Mouse (Mus musculus) MEL (cell line): ENCODE data around the gene Sv2b. TPM values are rescaled to one million over a fixed set of nuclear protein-coding genes. Genes with fewer than 3 reads are reported as not detected.

ENCODE experiments used
- DNase-seq: peaks from one replicate; pipeline ENCODE4 v3.0.0; 2011; ENCODE audit warnings: low read depth, low spot score
- H3K27ac ChIP-seq: 2 replicates; pipeline ENCODE4 v1.5.1; 2012; ENCODE audit warnings: low read depth, mild to moderate bottlenecking, control low read depth, low read length, moderate library complexity; ENCODE audit not compliant: control insufficient read depth
- H3K27me3 ChIP-seq, 2 experiments: fragments of 150-350 bp in 1 of 2; sonication (generic) in 1 of 2; 2 replicates each; pipeline ENCODE4 v1.6.1; 2012; ENCODE audit warnings: low read length in 2 of 2, mild to moderate bottlenecking in 2 of 2, improper control_type of control experiment in 1 of 2, moderate library complexity in 1 of 2; ENCODE audit not compliant: insufficient read depth in 2 of 2, control insufficient read depth in 1 of 2
- H3K36me3 ChIP-seq, 2 experiments: 2 replicates each; pipeline ENCODE4 v1.6.1; 2012 to 2014; ENCODE audit warnings: low read length in 2 of 2, improper control_type of control experiment in 1 of 2, inconsistent platforms in 1 of 2, mild to moderate bottlenecking in 1 of 2; ENCODE audit not compliant: insufficient read depth in 2 of 2, control insufficient read depth in 1 of 2
- H3K4me1 ChIP-seq, 2 experiments: fragments of 150-350 bp in 1 of 2; sonication (generic) in 1 of 2; 2 replicates each; pipeline ENCODE4 v1.6.1; 2012; ENCODE audit warnings: low read length in 2 of 2, improper control_type of control experiment in 1 of 2, mild to moderate bottlenecking in 1 of 2; ENCODE audit not compliant: insufficient read depth in 2 of 2, control insufficient read depth in 1 of 2
- H3K4me3 ChIP-seq, 2 experiments: fragments of 150-350 bp in 1 of 2; sonication (generic) in 1 of 2; 2 replicates each; pipeline ENCODE4 v1.5.1; 2012; ENCODE audit warnings: low read depth in 2 of 2, low read length in 2 of 2, mild to moderate bottlenecking in 2 of 2, moderate library complexity in 2 of 2, control low read depth in 1 of 2, improper control_type of control experiment in 1 of 2; ENCODE audit not compliant: control insufficient read depth in 1 of 2, insufficient read depth in 1 of 2
- H3K79me2 ChIP-seq: 2 replicates; pipeline ENCODE4 v1.6.1; 2012; ENCODE audit warnings: mild to moderate bottlenecking, low read length, moderate library complexity; ENCODE audit not compliant: control insufficient read depth, poor library complexity, insufficient read depth
- H3K9ac ChIP-seq: 2 replicates; pipeline ENCODE4 v1.6.1; 2012; ENCODE audit warnings: low read depth, mild to moderate bottlenecking, control low read depth, low read length, moderate library complexity; ENCODE audit not compliant: control insufficient read depth, poor library complexity, severe bottlenecking
- H3K9me3 ChIP-seq: fragments of 150-350 bp; sonication (generic); replicated peaks from 2 replicates; pipeline ENCODE4 v1.6.1; 2012; ENCODE audit warnings: mild to moderate bottlenecking, low read length, improper control_type of control experiment, moderate library complexity; ENCODE audit not compliant: insufficient read depth
- CHD1 ChIP-seq: IDR thresholded peaks from 2 replicates; pipeline ENCODE4 v1.6.1; 2012; ENCODE audit warnings: low read depth, mild to moderate bottlenecking, inconsistent platforms, low read length, improper control_type of control experiment
- CHD2 ChIP-seq: IDR thresholded peaks from 2 replicates; pipeline ENCODE4 v1.6.1; 2011; ENCODE audit warnings: low read length, improper control_type of control experiment
- CTCF ChIP-seq, 3 experiments: IDR thresholded peaks in 2 of 3; conservative IDR thresholded peaks in 1 of 3; 2 replicates each; pipeline ENCODE4 v1.5.1; 2011 to 2012; ENCODE audit warnings: low read length in 3 of 3, low read depth in 2 of 3, mild to moderate bottlenecking in 2 of 3, improper control_type of control experiment in 1 of 3, inconsistent platforms in 1 of 3, mixed read lengths in 1 of 3, moderate library complexity in 1 of 3; ENCODE audit not compliant: control insufficient read depth in 1 of 3, insufficient read depth in 1 of 3, poor library complexity in 1 of 3, severe bottlenecking in 1 of 3
- E2F4 ChIP-seq: IDR thresholded peaks from 2 replicates; pipeline ENCODE4 v1.6.1; 2011; ENCODE audit warnings: low read depth, low read length, improper control_type of control experiment, borderline replicate concordance
- EP300 ChIP-seq, 2 experiments: IDR thresholded peaks; 2 replicates each; pipeline ENCODE4 v1.6.1; 2011; ENCODE audit warnings: improper control_type of control experiment in 2 of 2, low read length in 2 of 2, low read depth in 1 of 2, mild to moderate bottlenecking in 1 of 2
- GABPA ChIP-seq: IDR thresholded peaks from 2 replicates; pipeline ENCODE4 v1.6.1; 2012; ENCODE audit warnings: low read depth, mild to moderate bottlenecking, inconsistent platforms, low read length, improper control_type of control experiment, moderate library complexity
- GATA1 ChIP-seq: IDR thresholded peaks from 2 replicates; pipeline ENCODE4 v1.6.1; 2011; ENCODE audit warnings: low read depth, low read length, improper control_type of control experiment
- KAT2A ChIP-seq: conservative IDR thresholded peaks from 2 replicates; pipeline ENCODE4 v1.6.1; 2012; ENCODE audit warnings: low read depth, low read length, improper control_type of control experiment, inconsistent platforms
- MAX ChIP-seq: IDR thresholded peaks from 2 replicates; pipeline ENCODE4 v1.6.1; 2011; ENCODE audit warnings: low read length, improper control_type of control experiment
- MAZ ChIP-seq: IDR thresholded peaks from 2 replicates; pipeline ENCODE4 v1.6.1; 2012; ENCODE audit warnings: low read depth, mild to moderate bottlenecking, inconsistent platforms, low read length, improper control_type of control experiment
- MEF2A ChIP-seq: IDR thresholded peaks from 2 replicates; pipeline ENCODE4 v1.6.1; 2014; ENCODE audit warnings: low read depth, mild to moderate bottlenecking, inconsistent platforms, low read length, improper control_type of control experiment; ENCODE audit not compliant: poor library complexity, insufficient replicate concordance, severe bottlenecking; ENCODE audit errors: extremely low read depth
- MXI1 ChIP-seq: IDR thresholded peaks from 2 replicates; pipeline ENCODE4 v1.6.1; 2011; ENCODE audit warnings: mild to moderate bottlenecking, low read depth, low read length, improper control_type of control experiment
- NELFE ChIP-seq: IDR thresholded peaks from 2 replicates; pipeline ENCODE4 v1.6.1; 2011; ENCODE audit warnings: low read depth, low read length, improper control_type of control experiment
- NRF1 ChIP-seq: IDR thresholded peaks from 2 replicates; pipeline ENCODE4 v1.6.1; 2014; ENCODE audit warnings: low read depth, mild to moderate bottlenecking, inconsistent platforms, low read length, improper control_type of control experiment, moderate library complexity; ENCODE audit not compliant: poor library complexity, insufficient read depth, severe bottlenecking
- POLR2A ChIP-seq, 2 experiments: IDR thresholded peaks; 2 replicates each; pipeline ENCODE4 v1.6.1; 2011 to 2012; ENCODE audit warnings: low read length in 2 of 2, mild to moderate bottlenecking in 2 of 2, control low read depth in 1 of 2, improper control_type of control experiment in 1 of 2, low read depth in 1 of 2, moderate library complexity in 1 of 2; ENCODE audit not compliant: control insufficient read depth in 1 of 2, insufficient read depth in 1 of 2, poor library complexity in 1 of 2
- POLR2AphosphoS2 ChIP-seq: IDR thresholded peaks from 2 replicates; pipeline ENCODE4 v1.6.1; 2011; ENCODE audit warnings: low read length, improper control_type of control experiment
- POLR2AphosphoS5 ChIP-seq: IDR thresholded peaks from 2 replicates; pipeline ENCODE4 v1.6.1; 2012; ENCODE audit warnings: low read depth, borderline replicate concordance, mild to moderate bottlenecking, inconsistent platforms, low read length, moderate library complexity, mixed read lengths
- SIN3A ChIP-seq: IDR thresholded peaks from 2 replicates; pipeline ENCODE4 v1.6.1; 2012; ENCODE audit warnings: low read length, improper control_type of control experiment, inconsistent platforms
- TBP ChIP-seq: IDR thresholded peaks from 2 replicates; pipeline ENCODE4 v1.8.0; 2011; ENCODE audit warnings: low read depth, low read length, improper control_type of control experiment
- UBTF ChIP-seq: IDR thresholded peaks from 2 replicates; pipeline ENCODE4 v1.6.1; 2012; ENCODE audit warnings: low read depth, mild to moderate bottlenecking, inconsistent platforms, low read length, improper control_type of control experiment, moderate library complexity, borderline replicate concordance; ENCODE audit not compliant: insufficient read depth
- USF1 ChIP-seq: IDR thresholded peaks from 2 replicates; pipeline ENCODE4 v1.6.1; 2014; ENCODE audit warnings: low read depth, mild to moderate bottlenecking, inconsistent platforms, low read length, improper control_type of control experiment, moderate library complexity
- ZC3H11A ChIP-seq: IDR thresholded peaks from 2 replicates; pipeline ENCODE4 v1.6.1; 2012; ENCODE audit warnings: low read depth, mild to moderate bottlenecking, inconsistent platforms, low read length, improper control_type of control experiment
- ZKSCAN1 ChIP-seq: IDR thresholded peaks from 2 replicates; pipeline ENCODE4 v1.6.1; 2012; ENCODE audit warnings: low read depth, mild to moderate bottlenecking, inconsistent platforms, low read length, improper control_type of control experiment, moderate library complexity
- polyA plus RNA-seq, 2 experiments: library from polyadenylated mRNA; stranded (reverse) in 1 of 2; unstranded in 1 of 2; fragments of >175 nt in 1 of 2; fragments of >200 nt in 1 of 2; gene quantifications; 2 replicates each; pipeline versions ENCODE4 v1.2.1 to v1.2.4; 2012; ENCODE audit warnings: low replicate concordance in 2 of 2, low read depth in 1 of 2; ENCODE audit not compliant: insufficient read length in 2 of 2, insufficient read depth in 1 of 2, missing spikeins in 1 of 2
- total RNA-seq: library from RNA; depleted of rRNA; stranded (reverse); fragments of 300-350 nt; gene quantifications from 2 replicates; pipeline ENCODE4 v1.2.3, GENCODE M21; 2012

The Sv2b gene
- total and polyA plus RNA-seq, 3 experiments, result not detected

DNA sequence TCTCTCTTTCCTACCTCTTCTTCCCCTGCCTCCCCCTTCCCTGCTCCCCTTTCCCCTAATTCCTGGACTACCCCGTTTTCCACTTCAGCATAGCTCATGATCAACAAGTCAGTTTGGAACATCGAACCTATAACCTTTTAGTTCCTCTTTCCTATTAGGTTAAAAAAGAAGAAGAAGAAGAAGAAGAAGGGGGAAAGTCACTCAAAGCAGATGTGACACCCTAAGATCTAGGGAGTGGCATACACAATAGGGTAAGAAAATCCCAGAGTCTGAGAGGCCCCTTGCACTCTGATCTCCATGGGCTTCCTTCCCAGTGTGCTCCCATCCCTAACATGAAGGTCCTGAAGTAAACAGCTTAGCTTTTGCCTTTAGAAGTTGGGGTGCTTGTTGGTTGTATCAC, 166.3 kb downstream of the Sv2b start (continued):
- TF ChIP-seq POLR2A (IDR thresholded peaks at IDR 0.05; ENCODE audit: control insufficient read depth in 1 of 2, insufficient read depth in 1 of 2, low read depth in 1 of 2, low read length in 2 of 2, poor library complexity in 1 of 2), result no peak

DNA sequence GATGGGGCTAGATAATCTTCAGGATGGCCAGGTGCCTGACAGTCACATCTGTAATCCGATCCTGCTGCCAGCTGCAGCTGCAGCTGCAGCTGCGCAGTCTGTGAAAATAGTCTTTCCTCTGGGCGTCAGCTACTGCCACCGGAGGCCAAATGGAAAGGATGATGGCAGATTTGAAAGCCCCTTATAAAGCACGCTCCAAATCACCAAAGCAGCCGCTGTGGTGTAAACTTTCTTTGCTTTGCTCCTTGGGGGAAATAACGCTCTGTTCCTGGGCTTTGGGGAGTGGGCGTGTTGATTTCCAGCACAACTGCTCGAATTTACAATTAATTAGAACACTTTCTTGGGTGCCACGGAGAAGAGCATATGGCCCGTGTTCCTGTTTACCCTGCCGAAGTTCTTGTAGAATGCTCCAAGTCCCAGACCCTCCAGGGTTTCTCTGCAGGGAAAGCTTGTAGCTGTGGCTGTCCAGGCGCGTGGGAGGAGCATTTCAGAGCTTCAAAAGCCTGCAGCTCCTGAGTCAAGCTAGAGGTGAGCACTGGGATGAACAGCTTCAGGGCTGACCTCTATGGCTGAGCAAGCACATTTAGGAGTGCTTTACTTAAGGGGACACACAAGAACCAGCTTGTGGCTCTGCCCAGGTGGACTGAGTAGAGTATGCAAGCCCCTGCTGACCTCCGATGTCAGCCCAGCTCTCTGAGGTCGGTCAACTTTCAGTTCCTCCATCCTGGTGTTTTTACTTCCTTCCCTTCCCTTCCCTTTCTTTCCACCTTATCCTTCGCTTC, 167.0 kb downstream of the Sv2b start:
- no peak for TF ChIP-seq POLR2AphosphoS5
- no peak for TF ChIP-seq KAT2A
- no peak for TF ChIP-seq ZC3H11A
- TF ChIP-seq MXI1, result no peak
- TF ChIP-seq MEF2A, result no peak
- no peak for TF ChIP-seq E2F4
- TF ChIP-seq TBP, result no peak
- no peak for TF ChIP-seq NRF1
- TF ChIP-seq UBTF, result no peak
- no peak for TF ChIP-seq SIN3A
- no peak for TF ChIP-seq GABPA
- no peak for TF ChIP-seq GATA1
- TF ChIP-seq USF1, result no peak
- TF ChIP-seq MAX, result no peak
- no peak for TF ChIP-seq POLR2AphosphoS2
- TF ChIP-seq NELFE, result no peak
- no peak for TF ChIP-seq CHD1
- no peaks in the 10 kb centered on the region for H3K27me3 ChIP-seq
- DNase-seq, result no peak
- no peaks in the 10 kb centered on the region for H3K4me1 ChIP-seq
- H3K9me3 ChIP-seq, result no peaks in the 10 kb centered on the region
- H3K9ac ChIP-seq, result no peak overlapping the region
- no peak overlapping the region for H3K4me3 ChIP-seq
- H3K79me2 ChIP-seq, result no peaks in the 10 kb centered on the region
- no peaks in the 10 kb centered on the region for H3K36me3 ChIP-seq
- H3K27ac ChIP-seq, result no peak overlapping the region

DNA sequence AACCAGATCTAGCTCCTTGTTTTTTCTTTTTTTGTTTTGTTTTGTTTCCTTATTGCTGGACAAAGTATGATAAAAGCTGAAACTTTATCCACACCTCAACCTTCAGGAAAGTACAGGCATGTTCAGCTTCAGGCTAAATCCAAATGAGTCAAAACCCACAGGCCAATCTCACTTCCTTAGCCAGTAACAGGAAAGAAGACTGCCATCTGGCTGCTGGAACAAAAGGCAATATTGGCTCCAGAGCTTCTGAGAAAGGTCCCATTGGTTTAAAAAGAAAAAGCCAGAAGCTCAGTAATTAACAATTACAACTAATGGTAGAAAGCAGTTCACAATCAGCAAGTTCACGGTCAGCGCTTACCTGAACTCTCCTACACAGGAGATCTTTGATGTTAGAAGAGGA, 169.8 kb downstream of the Sv2b start:
- Histone ChIP-seq H3K36me3 (no peaks in the 10 kb centered on the region), H3K4me1 (no peaks in the 10 kb centered on the region), H3K79me2 (no peaks in the 10 kb centered on the region), H3K27ac (no peak overlapping the region), H3K9ac (no peak overlapping the region), H3K27me3 (no peaks in the 10 kb centered on the region), H3K4me3 (no peak overlapping the region), H3K9me3 (no peaks in the 10 kb centered on the region)
- DNase-seq, result no peak
- no peak for TF ChIP-seq EP300 (IDR thresholded peaks at IDR 0.05; ENCODE audit: low read depth in 1 of 2, low read length in 2 of 2)
- TF ChIP-seq MEF2A, result no peak
- TF ChIP-seq CTCF (IDR thresholded peaks at IDR 0.05 in 2 of 3, conservative IDR thresholded peaks at IDR 0.05 in 1 of 3; ENCODE audit: control insufficient read depth in 1 of 3, insufficient read depth in 1 of 3, low read depth in 2 of 3, low read length in 3 of 3, poor library complexity in 1 of 3, severe bottlenecking in 1 of 3), result no peak
- no peak for TF ChIP-seq CHD2
- TF ChIP-seq MAZ, result no peak
- TF ChIP-seq ZKSCAN1, result no peak
